In the genomic region with DNA sequence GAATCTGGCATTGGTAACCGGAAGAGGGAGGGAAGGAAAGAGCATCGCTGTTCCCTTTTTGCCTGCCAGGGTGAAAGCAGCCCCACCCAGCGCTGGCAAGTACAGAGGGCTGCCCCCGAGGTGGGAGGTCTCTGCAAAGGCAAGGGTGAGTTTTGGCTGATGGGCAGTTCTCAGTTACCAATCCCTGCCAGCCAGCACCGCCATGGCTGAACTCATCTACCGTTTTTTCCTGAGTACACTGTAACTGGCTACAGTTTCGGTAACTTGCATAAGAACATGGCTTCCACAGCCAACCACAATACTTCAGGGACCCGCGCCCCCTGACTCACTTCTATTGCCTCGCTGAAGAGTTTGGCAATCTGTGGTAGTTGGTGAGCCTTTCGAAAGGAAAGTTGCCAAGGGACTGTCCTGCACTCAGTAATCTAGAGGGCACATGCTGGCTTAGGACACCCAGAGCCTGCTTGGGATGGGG, we compare ENCODE assay signal across 10 mouse cellular contexts. TPM values are rescaled to one million over a fixed set of nuclear protein-coding genes. Genes with fewer than 3 reads are reported as not detected.
DNase-seq lines count a peak whose midpoint lies in the region; ATAC-seq and TF ChIP-seq lines count a peak whose summit lies in the region.
"Had no signal": no experiment of that assay in that cellular context is flagged by ENCODE, and none has a peak within 500 bp of the region (broad histone marks: within the 10 kb centered on the region; RNA-seq: fewer than 3 reads in every experiment).

No protein-coding gene starts in this region.

- H3K4me3 ChIP-seq in lung, adult 2 months (replicated peaks; ENCODE audit: extremely low read depth, low read depth, low read length): no peak overlapping the region

- no peak for ATAC-seq in cerebellum, adult (ENCODE audit: insufficient number of reproducible peaks, low FRiP score, low TSS enrichment)
- ATAC-seq: forebrain, embryonic 14.5 days had no signal

- TF ChIP-seq POLR2A in lung, adult 2 months (IDR thresholded peaks at IDR 0.05; ENCODE audit: borderline replicate concordance, extremely low read depth, low read depth, low read length): no peak

- TF ChIP-seq CTCF in lung, adult 2 months (IDR thresholded peaks at IDR 0.05; ENCODE audit: insufficient read depth, low read length): no peak

- DNase-seq in cerebellum, postnatal 10 days: peak; percentile 70 to 74
- peak; percentile 58 for DNase-seq in lung, postnatal 10 days
- DNase-seq in lung, adult 2 months: no peak
- peak; percentile 89 for DNase-seq in fibroblast of lung, adult 2 months (ENCODE audit: low read depth)
- peak; percentile 24 to 44 for DNase-seq in lung, postnatal 4 days
- DNase-seq in right cerebral cortex, postnatal 36 days (ENCODE audit: low spot score in 2 of 2): no peak
- DNase-seq in left cerebral cortex, postnatal 36 days (ENCODE audit: low spot score in 2 of 2): no peak

- WGBS in lung, adult 2 months: 75% methylated on average over 11 of the region's 11 CpGs

- H3K4me1 ChIP-seq in lung, adult 2 months (ENCODE audit: control insufficient read depth, insufficient read depth, low read length): peaks cover 3% of the 10 kb centered on the region; the same call in 1 of the 2 replicates

- intact Hi-C loops in left cerebral cortex, postnatal 36 days (cut with DNase I): loop anchor here (10.0 kb wide), 1 partner anchor 285 kb away; no protein-coding TSS in a partner anchor

RNA-seq across cellular contexts. Expression of a gene that starts 29.5 kb away (rescaled TPM):
- 88.1 and 320 TPM in 2 replicates for polyA plus RNA-seq in lung, adult 2 months (2012; rRNA removed)
- total RNA-seq in left cerebral cortex, postnatal 36 days (2021): not detected
- total RNA-seq: left cerebral cortex, adult 18-20 months had no signal
- polyA plus RNA-seq: forebrain, embryonic 14.5 days had no signal

RNA-seq across cellular contexts. Expression of a gene that starts 35.4 kb away (rescaled TPM):
- 5.3 and 7.5 TPM in 2 replicates for polyA plus RNA-seq in lung, adult 2 months (2012; rRNA removed)
- total RNA-seq in left cerebral cortex, postnatal 36 days (2021): under 1 TPM; 0.27 to 0.49 TPM
- polyA plus RNA-seq: forebrain, embryonic 14.5 days had no signal

Comparison
In these comparisons a context has a peak if more than half of its experiments do, and no peak if none do; other contexts are left out.
1. DNase-seq: peak in cerebellum, postnatal 10 days (2 of 2), lung, postnatal 10 days (single experiment), fibroblast of lung, adult 2 months (single experiment) and lung, postnatal 4 days (2 of 2); none in lung, adult 2 months (single experiment), right cerebral cortex, postnatal 36 days (0 of 2) and left cerebral cortex, postnatal 36 days (0 of 2).